Mouse (Mus musculus): ENCODE data around the gene Klhl25.

GRCm38 (mm10) chr7:75891466-75891865 lies 43.4 kb downstream of the Klhl25 start:
- TF ChIP-seq CTCF (IDR thresholded peaks at IDR 0.05; ENCODE audit: extremely low read depth, insufficient read length, insufficient replicate concordance, low read depth, low read length): no peak
- no peak for TF ChIP-seq POLR2A (IDR thresholded peaks at IDR 0.05; ENCODE audit: low read depth, low read length)
